Mouse (Mus musculus): ENCODE measurements around the gene Mxd3. TPM values are rescaled to one million over a fixed set of nuclear protein-coding genes. Genes with fewer than 3 reads are reported as not detected.

The Mxd3 gene
- 3.1 and 5.0 TPM in 2 replicates for polyA plus RNA-seq (2015; fragmentation: Nextera tagmentation; extraction: Ambion mirVana)

- WGBS: under 1% methylated on average over 59 of the region's 82 CpGs
- H3K4me1 ChIP-seq (ENCODE audit: insufficient read depth, low read depth, low read length): peaks cover 8% of the 10 kb centered on the region; the same call in 1 of the 2 replicates
Observed at GRCm38 (mm10) chr13:55329683-55330566, at the start of gene Mxd3. Gene Mxd3, minus strand, starts transcription at chr13:55329823.

GRCm38 (mm10) chr13:55378907-55379580 is 49.4 kb upstream of the Mxd3 start:
- ATAC-seq (peak; percentile 62), DNase-seq (ENCODE audit: low spot score) (peak; percentile 20)
- H3K4me2 ChIP-seq (replicated peaks; ENCODE audit: low read depth, low read length): peak overlapping the region; percentile 17; the same call in 1 of the 2 replicates
- no peak overlapping the region for H3K27ac ChIP-seq (ENCODE audit: low read length)
- H3K9me3 ChIP-seq (ENCODE audit: low read length): no peaks in the 10 kb centered on the region
- H3K36me3 ChIP-seq (ENCODE audit: insufficient read depth, low read length): no peaks in the 10 kb centered on the region
- no peak overlapping the region for H3K9ac ChIP-seq (replicated peaks; ENCODE audit: low read depth)
- TF ChIP-seq EP300 (IDR thresholded peaks at IDR 0.05) (no peak), CTCF (IDR thresholded peaks at IDR 0.05) (peak; percentile 42)
- H3K27me3 ChIP-seq (replicated peaks; ENCODE audit: insufficient read depth, low read length): peaks cover 10% of the 10 kb centered on the region; the same call in 1 of the 2 replicates
- no peak overlapping the region for H3K4me3 ChIP-seq (ENCODE audit: low read depth, low read length)
- H3K4me1 ChIP-seq (ENCODE audit: insufficient read depth, low read depth, low read length): no peaks in the 10 kb centered on the region
- WGBS: 12% methylated on average over 31 of the region's 32 CpGs

More at GRCm38 (mm10) chr13:55329683-55330566, at the start of gene Mxd3:
- no peaks in the 10 kb centered on the region for H3K27me3 ChIP-seq (replicated peaks; ENCODE audit: insufficient read depth, low read length)
- H3K4me3 ChIP-seq (ENCODE audit: low read depth, low read length): peak within 1 kb of the TSS; percentile 67
- no peak within 1 kb of the TSS; the same call in none of the 2 replicates for H3K9ac ChIP-seq (replicated peaks; ENCODE audit: low read depth)
- no peaks in the 10 kb centered on the region for H3K9me3 ChIP-seq (ENCODE audit: low read length)
- peak within 1 kb of the TSS; percentile 92 for H3K4me2 ChIP-seq (replicated peaks; ENCODE audit: low read depth, low read length)
- 0 out of 2 replicates have a peak, but pooled peaks cover 10% of the 10 kb centered on the region for H3K36me3 ChIP-seq (ENCODE audit: insufficient read depth, low read length)
- TF ChIP-seq CTCF (IDR thresholded peaks at IDR 0.05): no peak
- ATAC-seq: peak; percentile 90
- peak; percentile 87 for DNase-seq (ENCODE audit: low spot score)
- peak within 1 kb of the TSS; percentile 64; the same call in 1 of the 2 replicates for H3K27ac ChIP-seq (ENCODE audit: low read length)

- no peak overlapping the region for H3K9ac ChIP-seq (replicated peaks; ENCODE audit: low read depth)
- 58% methylated on average over 2 of the region's 2 CpGs for WGBS
- H3K36me3 ChIP-seq (ENCODE audit: insufficient read depth, low read length): no peaks in the 10 kb centered on the region
- TF ChIP-seq CTCF (IDR thresholded peaks at IDR 0.05) (no peak), EP300 (IDR thresholded peaks at IDR 0.05) (no peak)
- no peaks in the 10 kb centered on the region for H3K9me3 ChIP-seq (ENCODE audit: low read length)
- no peak for ATAC-seq
- H3K4me2 ChIP-seq (replicated peaks; ENCODE audit: low read depth, low read length): no peak overlapping the region
- H3K4me1 ChIP-seq (ENCODE audit: insufficient read depth, low read depth, low read length): no peaks in the 10 kb centered on the region
- H3K27ac ChIP-seq (ENCODE audit: low read length): no peak overlapping the region
- no peak for DNase-seq (ENCODE audit: low spot score)
- H3K27me3 ChIP-seq (replicated peaks; ENCODE audit: insufficient read depth, low read length): peaks cover 10% of the 10 kb centered on the region; the same call in 1 of the 2 replicates
- H3K4me3 ChIP-seq (ENCODE audit: low read depth, low read length): no peak overlapping the region
Observed at GRCm38 (mm10) chr13:55375877-55376276, 46.3 kb upstream of the Mxd3 start.

GRCm38 (mm10) chr13:55374206-55374924 is 44.7 kb upstream of the Mxd3 start:
- TF ChIP-seq CTCF (IDR thresholded peaks at IDR 0.05): no peak
- no peak for TF ChIP-seq EP300 (IDR thresholded peaks at IDR 0.05)
- no peak overlapping the region for H3K4me2 ChIP-seq (replicated peaks; ENCODE audit: low read depth, low read length)
- H3K36me3 ChIP-seq (ENCODE audit: insufficient read depth, low read length): no peaks in the 10 kb centered on the region
- ATAC-seq (no peak), DNase-seq (ENCODE audit: low spot score) (no peak)
- 58% methylated on average over 6 of the region's 6 CpGs for WGBS
- no peak overlapping the region for H3K4me3 ChIP-seq (ENCODE audit: low read depth, low read length)
- peaks cover 7% of the 10 kb centered on the region; the same call in 1 of the 2 replicates for H3K27me3 ChIP-seq (replicated peaks; ENCODE audit: insufficient read depth, low read length)
- no peak overlapping the region for H3K27ac ChIP-seq (ENCODE audit: low read length)
- H3K9ac ChIP-seq (replicated peaks; ENCODE audit: low read depth): no peak overlapping the region
- no peaks in the 10 kb centered on the region; the same call in 1 of the 2 replicates for H3K4me1 ChIP-seq (ENCODE audit: insufficient read depth, low read depth, low read length)
- no peaks in the 10 kb centered on the region for H3K9me3 ChIP-seq (ENCODE audit: low read length)

- TF ChIP-seq CTCF (IDR thresholded peaks at IDR 0.05) (no peak), EP300 (IDR thresholded peaks at IDR 0.05) (no peak)
- Histone ChIP-seq H3K4me3 (ENCODE audit: low read depth, low read length) (no peak overlapping the region), H3K27ac (ENCODE audit: low read length) (no peak overlapping the region), H3K4me1 (ENCODE audit: insufficient read depth, low read depth, low read length) (no peaks in the 10 kb centered on the region; the same call in 1 of the 2 replicates), H3K36me3 (ENCODE audit: insufficient read depth, low read length) (no peaks in the 10 kb centered on the region), H3K9me3 (ENCODE audit: low read length) (no peaks in the 10 kb centered on the region), H3K9ac (replicated peaks; ENCODE audit: low read depth) (no peak overlapping the region), H3K27me3 (replicated peaks; ENCODE audit: insufficient read depth, low read length) (no peaks in the 10 kb centered on the region), H3K4me2 (replicated peaks; ENCODE audit: low read depth, low read length) (no peak overlapping the region)
- DNase-seq (ENCODE audit: low spot score) (no peak), ATAC-seq (no peak)
- WGBS: 57% methylated on average over 5 of the region's 5 CpGs
Observed at GRCm38 (mm10) chr13:55371740-55372139, 42.1 kb upstream of the Mxd3 start.

Data from lung, postnatal 0 days (tissue).